Mouse (Mus musculus) intestine, embryonic 14.5 days (tissue): ENCODE data around the gene Arsg. TPM values are rescaled to one million over a fixed set of nuclear protein-coding genes. Genes with fewer than 3 reads are reported as not detected.
A peak's percentile ranks its signal among the peaks of the same experiment; 100 is the strongest.

Experiments
- ATAC-seq: fragments of 200-750 bp; cut with Nextera tagmentation; replicated peaks from 2 replicates; pipeline ENCODE4 v1.8.0; 2017; ENCODE audit warnings: low read depth, moderate number of reproducible peaks, moderate TSS enrichment, moderate library complexity; ENCODE audit not compliant: low FRiP score, low TSS enrichment
- DNase-seq: peaks from one replicate; pipeline ENCODE4 v3.0.0-alpha.2; 2018; ENCODE audit warnings: low spot score
- H3K27ac ChIP-seq: fragments of 300-500 bp; sonication (generic); 2 replicates; pipeline ENCODE4 v1.5.1; 2014; ENCODE audit warnings: low read depth, mild to moderate bottlenecking, control low read depth
- H3K27me3 ChIP-seq: fragments of 300-500 bp; sonication (generic); replicated peaks from 2 replicates; pipeline ENCODE4 v1.6.1; 2014; ENCODE audit warnings: low read length, control low read depth; ENCODE audit not compliant: control insufficient read depth, insufficient read depth
- H3K36me3 ChIP-seq: fragments of 300-500 bp; sonication (generic); 2 replicates; pipeline ENCODE4 v1.6.1; 2014; ENCODE audit warnings: low read length, control low read depth; ENCODE audit not compliant: control insufficient read depth, insufficient read depth
- H3K4me1 ChIP-seq: fragments of 300-500 bp; sonication (generic); replicated peaks from 2 replicates; pipeline ENCODE4 v1.6.1; 2014; ENCODE audit warnings: low read length, control low read depth, mixed read lengths; ENCODE audit not compliant: control insufficient read depth, insufficient read depth
- H3K4me2 ChIP-seq: fragments of 300-500 bp; sonication (generic); 2 replicates; pipeline ENCODE4 v1.6.1; 2014; ENCODE audit warnings: low read length
- H3K4me3 ChIP-seq: fragments of 300-500 bp; sonication (generic); 2 replicates; pipeline ENCODE4 v1.5.1; 2014; ENCODE audit warnings: low read depth, low read length, control low read depth, mixed read lengths
- H3K9ac ChIP-seq: fragments of 300-500 bp; sonication (generic); 2 replicates; pipeline ENCODE4 v1.6.1; 2014; ENCODE audit warnings: mild to moderate bottlenecking, low read length
- H3K9me3 ChIP-seq: fragments of 300-500 bp; sonication (generic); 2 replicates; pipeline ENCODE4 v1.6.1; 2016; ENCODE audit warnings: low read length, control low read depth; ENCODE audit not compliant: control insufficient read depth
- WGBS: fragments of 180-500 bp; shearing (Covaris S2); extraction: QIAGEN DNeasy Blood & Tissue Kit; methylation state at CpG from one replicate; pipeline ENCODE4 v1.1.7; 2014; 5-methylcytosine and 5-hydroxymethylcytosine counted together
- polyA plus RNA-seq: library from polyadenylated mRNA; unstranded; fragments of >200 nt; fragmentation: Nextera tagmentation; extraction: Ambion mirVana; gene quantifications from 2 replicates; pipeline ENCODE4 v1.2.1, GENCODE M21; 2014

The Arsg gene
- polyA plus RNA-seq, 1 experiment from 2014 or later = 2.8 TPM

DNA sequence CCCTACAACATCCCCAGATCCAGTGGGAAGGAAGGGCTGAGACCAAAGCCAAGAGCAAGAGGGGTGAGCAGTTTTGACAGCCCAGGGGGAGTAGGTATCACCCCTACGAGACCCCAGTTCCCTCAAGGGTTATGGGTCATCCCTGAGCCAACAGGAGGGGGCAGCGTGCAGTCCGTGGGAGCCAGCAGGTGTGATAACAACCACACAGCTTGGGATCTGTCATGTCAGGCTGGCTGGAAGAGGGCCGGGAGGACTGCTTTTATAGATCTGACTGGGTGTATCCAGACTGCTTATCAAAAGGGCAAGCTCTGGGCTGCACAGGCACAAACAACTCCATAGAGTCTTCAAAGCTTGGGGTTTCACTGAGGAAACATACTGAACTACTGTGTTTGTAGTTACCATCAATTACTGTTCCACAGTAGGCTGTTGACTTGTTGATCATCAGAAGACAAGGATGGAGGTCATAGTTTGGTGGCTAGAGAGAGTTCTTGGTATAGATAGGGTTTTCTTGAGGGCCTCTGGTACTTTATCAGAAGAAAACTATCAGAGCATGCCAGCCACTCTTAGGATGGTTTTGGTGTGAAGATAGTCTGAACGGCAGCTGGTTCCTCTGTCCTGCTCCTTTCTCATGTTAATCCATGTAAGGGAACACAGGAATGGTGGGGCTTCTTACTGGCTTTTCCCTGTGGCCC, 76.6 kb downstream of the Arsg start:
- ATAC-seq (no peak), DNase-seq (no peak)
- H3K9ac ChIP-seq = no peak overlapping the region
- no peak overlapping the region for H3K27ac ChIP-seq
- H3K9me3 ChIP-seq = no peaks in the 10 kb centered on the region
- no peak overlapping the region for H3K4me3 ChIP-seq
- 56% methylated on average over 5 of the region's 5 CpGs for WGBS
- H3K36me3 ChIP-seq = no peaks in the 10 kb centered on the region
- 0 out of 2 replicates have a peak, but pooled peaks cover 7% of the 10 kb centered on the region for H3K4me1 ChIP-seq
- no peak overlapping the region for H3K4me2 ChIP-seq
- no peaks in the 10 kb centered on the region for H3K27me3 ChIP-seq

DNA sequence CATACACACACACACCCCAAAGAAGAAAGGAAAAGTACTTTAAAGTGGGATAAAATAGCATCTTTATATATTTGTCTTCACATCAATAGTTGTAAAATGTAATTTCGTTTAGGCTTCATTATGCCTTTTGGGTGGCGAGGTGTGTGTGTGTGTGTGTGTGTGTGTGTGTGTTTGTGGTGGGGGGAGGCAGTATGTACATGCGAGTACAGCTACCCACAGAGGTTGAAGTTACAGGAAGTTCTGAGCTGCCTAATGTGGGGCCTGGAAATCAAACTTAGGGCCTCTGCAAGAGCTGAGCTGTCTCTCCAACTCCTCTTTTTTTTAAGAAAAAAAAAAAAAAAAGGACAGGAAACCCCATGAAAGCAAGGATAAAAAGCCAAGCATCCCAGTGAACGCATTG, 80.7 kb downstream of the Arsg start:
- H3K4me1 ChIP-seq = no peaks in the 10 kb centered on the region
- no peak overlapping the region for H3K4me2 ChIP-seq
- no peak for ATAC-seq

DNA sequence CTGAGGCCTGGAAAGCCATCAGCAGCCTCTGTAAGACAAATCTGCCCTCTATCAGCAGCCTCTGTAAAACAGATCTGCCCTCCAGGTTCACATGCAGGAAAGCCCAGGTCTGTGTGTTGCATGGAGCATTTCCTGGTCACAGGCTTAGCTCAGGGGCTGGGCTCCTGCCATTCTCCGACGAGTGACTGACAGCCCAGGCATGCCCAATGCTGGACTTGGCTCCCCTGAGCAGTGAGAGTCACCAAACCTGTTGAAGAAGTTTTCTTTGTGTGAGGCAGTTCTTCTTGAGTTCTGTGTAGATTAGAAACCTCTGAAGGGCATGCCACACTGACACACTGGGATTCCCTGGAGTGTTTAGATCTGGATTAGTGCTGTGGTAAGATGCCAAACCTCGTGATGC, 81.3 kb downstream of the Arsg start:
- peak overlapping the region; percentile 48 for H3K27ac ChIP-seq
- DNase-seq (peak; percentile 56), ATAC-seq (peak; percentile 75)
- H3K9me3 ChIP-seq = no peaks in the 10 kb centered on the region
- H3K27me3 ChIP-seq = no peaks in the 10 kb centered on the region
- no peaks in the 10 kb centered on the region for H3K4me1 ChIP-seq
- H3K9ac ChIP-seq = no peak overlapping the region
- 39% methylated on average over 3 of the region's 3 CpGs for WGBS
- H3K4me2 ChIP-seq = no peak overlapping the region
- no peaks in the 10 kb centered on the region for H3K36me3 ChIP-seq
- H3K4me3 ChIP-seq = no peak overlapping the region

More for the DNA sequence above, 80.7 kb downstream of the Arsg start:
- Histone ChIP-seq H3K27me3 (no peaks in the 10 kb centered on the region), H3K9ac (no peak overlapping the region), H3K27ac (peak overlapping the region; percentile 48; the same call in 1 of the 2 replicates), H3K9me3 (no peaks in the 10 kb centered on the region), H3K36me3 (no peaks in the 10 kb centered on the region), H3K4me3 (no peak overlapping the region)
- 56% methylated on average over 4 of the region's 4 CpGs for WGBS
- no peak for DNase-seq

DNA sequence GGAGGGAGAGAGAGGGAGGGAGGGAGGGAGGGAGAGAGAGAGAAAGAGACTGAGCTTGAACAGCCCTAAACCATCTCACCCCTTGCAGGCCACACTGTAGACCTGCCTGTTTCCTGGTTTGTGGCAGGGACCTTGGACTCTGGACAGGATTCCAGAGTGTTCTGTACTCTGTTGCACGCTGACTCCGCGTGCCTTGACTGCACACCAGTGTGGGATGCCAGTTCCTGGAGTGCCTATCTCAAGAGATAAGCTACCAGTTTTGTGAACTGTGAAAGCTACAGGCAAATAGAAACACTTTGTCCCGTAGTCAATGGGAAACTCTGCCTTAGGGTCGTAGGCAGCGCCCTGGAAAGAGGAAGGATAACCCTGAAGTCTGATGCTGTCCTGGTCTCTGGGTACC, 83.0 kb downstream of the Arsg start:
- 71% methylated on average over 6 of the region's 6 CpGs for WGBS
- ATAC-seq (0 out of 2 replicates have a peak, but pooled peaks have one; percentile 70), DNase-seq (no peak)
- Histone ChIP-seq H3K4me2 (no peak overlapping the region), H3K9ac (no peak overlapping the region), H3K27ac (no peak overlapping the region), H3K36me3 (no peaks in the 10 kb centered on the region), H3K27me3 (no peaks in the 10 kb centered on the region), H3K4me1 (no peaks in the 10 kb centered on the region), H3K9me3 (no peaks in the 10 kb centered on the region), H3K4me3 (no peak overlapping the region)

DNA sequence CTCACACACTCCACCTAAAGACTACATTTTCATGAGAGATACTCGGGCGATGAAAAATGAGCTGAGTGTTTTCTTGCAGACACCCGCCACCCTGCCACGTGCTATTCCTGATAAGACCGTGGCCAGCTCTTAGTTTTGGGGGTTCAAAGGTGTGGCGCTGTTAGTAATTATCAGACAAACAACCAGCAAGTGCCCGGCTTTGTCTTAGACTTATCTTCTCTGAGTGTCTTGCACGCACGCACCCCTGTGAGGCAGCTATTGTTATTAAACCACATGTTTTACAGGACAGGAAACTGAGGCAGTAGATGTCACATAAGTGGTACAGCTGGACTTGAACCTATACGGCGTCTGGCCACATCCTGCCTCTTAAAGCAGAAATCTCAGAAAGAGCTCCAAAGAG, 84.2 kb downstream of the Arsg start:
- H3K27me3 ChIP-seq = no peaks in the 10 kb centered on the region
- H3K4me2 ChIP-seq = no peak overlapping the region
- WGBS = 72% methylated on average over 11 of the region's 11 CpGs
- H3K9me3 ChIP-seq = no peaks in the 10 kb centered on the region
- no peaks in the 10 kb centered on the region for H3K36me3 ChIP-seq
- H3K4me3 ChIP-seq = no peak overlapping the region
- H3K9ac ChIP-seq = no peak overlapping the region
- no peak for ATAC-seq
- H3K4me1 ChIP-seq = no peaks in the 10 kb centered on the region
- no peak overlapping the region for H3K27ac ChIP-seq
- no peak for DNase-seq

DNA sequence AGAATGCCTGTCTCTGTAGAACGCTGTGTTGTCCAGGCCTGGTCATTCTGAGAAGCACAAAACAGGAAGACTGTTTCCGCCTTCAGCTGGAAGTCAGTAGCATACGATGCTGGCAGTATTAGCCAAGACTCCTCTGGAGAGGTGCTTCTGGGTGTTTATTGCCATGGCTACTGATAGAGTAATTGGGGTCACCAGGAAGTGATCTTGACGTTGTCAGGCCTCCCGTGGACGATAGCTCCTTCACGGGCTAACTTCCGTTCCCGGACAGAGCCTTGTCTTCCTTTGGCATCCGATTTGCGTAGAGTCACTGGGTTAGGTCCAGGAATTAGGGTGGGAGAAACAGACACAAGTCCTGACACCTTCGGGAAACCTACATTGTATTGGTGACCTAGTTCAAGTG, 86.1 kb downstream of the Arsg start:
- Histone ChIP-seq H3K27ac (no peak overlapping the region), H3K4me1 (peaks cover 5% of the 10 kb centered on the region; the same call in 1 of the 2 replicates), H3K36me3 (no peaks in the 10 kb centered on the region), H3K4me3 (no peak overlapping the region), H3K9ac (no peak overlapping the region), H3K9me3 (no peaks in the 10 kb centered on the region), H3K4me2 (no peak overlapping the region), H3K27me3 (no peaks in the 10 kb centered on the region)
- WGBS = 80% methylated on average over 12 of the region's 12 CpGs
- ATAC-seq (no peak), DNase-seq (no peak)

DNA sequence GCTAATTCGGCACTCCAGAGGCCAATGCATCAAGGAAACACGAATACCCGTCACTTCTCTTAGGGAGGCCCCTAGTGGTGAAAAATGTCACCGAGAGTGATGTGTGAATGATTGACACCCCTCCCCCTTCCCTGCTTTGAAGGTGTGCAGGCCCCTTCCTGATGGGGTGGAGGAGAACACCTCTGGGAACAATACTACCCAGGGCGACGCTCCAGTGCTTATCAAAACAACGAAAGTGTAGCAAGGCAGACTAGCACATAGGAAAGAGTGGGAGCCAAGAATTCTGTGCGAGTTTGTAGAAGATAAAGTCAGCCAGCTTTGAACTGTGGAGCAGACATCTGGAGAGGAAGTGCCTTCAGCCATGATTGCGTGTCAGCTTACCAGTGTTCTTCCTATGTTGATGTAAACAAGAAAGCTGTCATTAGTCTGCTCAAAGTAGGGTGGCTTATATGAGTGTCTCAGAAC, 87.7 kb downstream of the Arsg start:
- Histone ChIP-seq H3K4me2 (no peak overlapping the region), H3K9ac (no peak overlapping the region), H3K9me3 (no peaks in the 10 kb centered on the region), H3K36me3 (no peaks in the 10 kb centered on the region), H3K27me3 (no peaks in the 10 kb centered on the region), H3K4me1 (peaks cover 5% of the 10 kb centered on the region; the same call in 1 of the 2 replicates), H3K4me3 (no peak overlapping the region), H3K27ac (no peak overlapping the region)
- 31% methylated on average over 9 of the region's 9 CpGs for WGBS
- no peak for DNase-seq
- no peak for ATAC-seq

DNA sequence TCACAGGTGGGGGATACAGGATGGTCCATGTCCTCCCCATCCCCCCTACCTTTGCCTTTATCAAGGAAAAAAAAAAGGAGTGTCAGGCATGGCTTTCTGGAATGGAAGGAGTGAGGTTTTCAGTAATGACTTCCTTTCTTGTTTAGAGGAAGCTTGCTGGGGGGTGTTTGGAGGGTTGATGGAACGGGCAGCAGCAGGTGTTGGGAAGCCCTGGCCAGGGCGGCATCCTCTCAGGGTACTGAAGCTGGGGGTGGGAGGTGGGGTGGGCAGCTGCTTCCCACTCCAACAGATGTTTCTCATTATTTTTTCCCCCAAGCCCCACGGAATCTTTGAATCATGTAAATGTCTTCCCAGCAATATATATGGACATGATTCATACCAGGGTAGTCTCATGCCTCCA, 88.3 kb downstream of the Arsg start:
- H3K9ac ChIP-seq = no peak overlapping the region
- H3K27me3 ChIP-seq = no peaks in the 10 kb centered on the region
- no peak for ATAC-seq
- H3K36me3 ChIP-seq = no peaks in the 10 kb centered on the region
- 46% methylated on average over 3 of the region's 3 CpGs for WGBS
- no peaks in the 10 kb centered on the region for H3K9me3 ChIP-seq
- H3K4me1 ChIP-seq = peaks cover 5% of the 10 kb centered on the region; the same call in 1 of the 2 replicates
- no peak overlapping the region for H3K4me2 ChIP-seq
- DNase-seq = no peak
- no peak overlapping the region for H3K4me3 ChIP-seq
- no peak overlapping the region for H3K27ac ChIP-seq

DNA sequence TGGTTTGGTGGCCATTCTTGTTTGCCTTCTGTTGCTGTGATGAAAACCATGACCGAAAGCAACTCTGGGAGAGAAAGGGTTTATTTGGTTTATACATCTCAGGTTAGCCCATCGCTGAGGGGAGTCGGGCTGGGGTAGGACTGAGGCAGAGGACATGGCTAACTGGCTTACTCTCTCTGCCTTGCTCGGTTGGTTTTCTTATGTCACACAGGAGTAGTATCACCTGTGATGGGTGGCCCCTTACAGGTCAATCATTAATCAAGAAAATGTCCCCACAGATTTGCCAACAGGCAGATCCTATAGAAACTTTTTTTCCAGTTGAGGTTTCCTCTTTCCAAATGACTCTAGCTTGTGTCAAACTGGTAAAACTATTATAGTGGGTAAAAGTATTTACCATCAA, 90.5 kb downstream of the Arsg start:
- Histone ChIP-seq H3K9me3 (no peaks in the 10 kb centered on the region), H3K27ac (no peak overlapping the region), H3K36me3 (no peaks in the 10 kb centered on the region), H3K9ac (no peak overlapping the region), H3K4me3 (no peak overlapping the region), H3K27me3 (no peaks in the 10 kb centered on the region), H3K4me1 (peaks cover 5% of the 10 kb centered on the region; the same call in 1 of the 2 replicates), H3K4me2 (no peak overlapping the region)
- ATAC-seq (no peak), DNase-seq (no peak)
- WGBS = 68% methylated on average over 4 of the region's 4 CpGs
